In the genomic region with DNA sequence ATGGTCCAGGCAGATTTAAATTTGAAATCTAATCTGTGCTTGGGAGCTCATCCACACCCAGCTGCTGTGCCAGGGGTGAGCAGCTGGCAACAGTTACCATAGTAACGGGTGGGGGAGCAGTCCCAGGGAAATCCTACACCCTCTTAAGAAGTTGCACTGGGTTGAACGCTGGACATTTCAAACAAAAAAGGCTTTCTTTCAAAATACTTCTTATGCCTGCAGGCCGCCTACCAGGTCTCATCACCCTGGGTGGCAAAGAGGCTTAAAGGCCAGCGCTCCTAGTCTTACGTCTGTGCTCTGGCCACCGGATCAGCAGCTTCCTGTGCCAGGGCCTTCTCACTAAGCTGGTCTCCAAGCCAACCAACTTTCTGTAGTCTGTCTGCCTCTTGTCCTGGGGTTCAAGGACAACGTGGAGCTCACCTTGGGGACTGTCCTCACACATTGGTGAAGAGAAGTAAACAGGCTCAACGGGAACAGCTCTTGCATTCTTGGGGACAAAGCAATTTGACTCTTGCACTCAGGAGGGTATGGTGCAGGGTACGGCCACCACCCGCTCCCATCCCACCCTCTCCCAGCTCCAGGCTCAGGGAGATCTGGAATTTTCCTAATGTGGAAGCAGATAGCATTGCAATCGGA, we compare ENCODE assay signal across 10 mouse cellular contexts. TPM values are rescaled to one million over a fixed set of nuclear protein-coding genes. Genes with fewer than 3 reads are reported as not detected.
A peak's percentile ranks its signal among the peaks of the same experiment; 100 is the strongest.
DNase-seq lines count a peak whose midpoint lies in the region; ATAC-seq and TF ChIP-seq lines count a peak whose summit lies in the region.
"Had no signal": no experiment of that assay in that cellular context is flagged by ENCODE, and none has a peak within 500 bp of the region (broad histone marks: within the 10 kb centered on the region; RNA-seq: fewer than 3 reads in every experiment).

No protein-coding gene starts in this region.

- no peaks in the 10 kb centered on the region for H3K9me3 ChIP-seq in hindbrain, embryonic 10.5 days
- H3K9me3 ChIP-seq in hindbrain, embryonic 14.5 days (ENCODE audit: control insufficient read depth, low read length): no peaks in the 10 kb centered on the region
- no peaks in the 10 kb centered on the region for H3K9me3 ChIP-seq in hindbrain, embryonic 12.5 days (replicated peaks)
- H3K9me3 ChIP-seq in midbrain, postnatal 0 days (ENCODE audit: low read length): no peaks in the 10 kb centered on the region
- H3K9me3 ChIP-seq: lung, embryonic 15.5 days had no signal

- no peak; the same call in 1 of the 2 replicates for ATAC-seq in hindbrain, embryonic 14.5 days (ENCODE audit: low FRiP score)
- ATAC-seq in hindbrain, embryonic 12.5 days (ENCODE audit: low FRiP score): peak; percentile 66; the same call in 1 of the 2 replicates
- ATAC-seq in midbrain, postnatal 0 days (ENCODE audit: low FRiP score): no peak
- no peak for ATAC-seq in erythroblast, adult 5-6 weeks (replicated peaks; ENCODE audit: low FRiP score, poor library complexity, severe bottlenecking)

- H3K4me3 ChIP-seq in hindbrain, embryonic 10.5 days: 0 out of 2 replicates have a peak overlapping the region, but pooled peaks have one; percentile 11
- no peak overlapping the region for H3K4me3 ChIP-seq in hindbrain, embryonic 14.5 days (replicated peaks; ENCODE audit: low read length)
- no peak overlapping the region for H3K4me3 ChIP-seq in hindbrain, embryonic 12.5 days
- no peak overlapping the region for H3K4me3 ChIP-seq in midbrain, postnatal 0 days (ENCODE audit: low read depth, low read length)
- H3K4me3 ChIP-seq: lung, embryonic 15.5 days had no signal

- no peak overlapping the region for H3K9ac ChIP-seq in hindbrain, embryonic 14.5 days
- no peak overlapping the region for H3K9ac ChIP-seq in hindbrain, embryonic 12.5 days
- H3K9ac ChIP-seq in midbrain, postnatal 0 days (replicated peaks; ENCODE audit: low read length, poor library complexity, severe bottlenecking): no peak overlapping the region
- H3K9ac ChIP-seq: lung, embryonic 15.5 days had no signal

- H3K4me1 ChIP-seq in hindbrain, embryonic 10.5 days (replicated peaks): peaks cover 56% of the 10 kb centered on the region
- H3K4me1 ChIP-seq in hindbrain, embryonic 14.5 days (replicated peaks; ENCODE audit: control insufficient read depth, insufficient read depth, low read length): peaks cover 16% of the 10 kb centered on the region
- H3K4me1 ChIP-seq in hindbrain, embryonic 12.5 days: peaks cover 41% of the 10 kb centered on the region
- peaks cover 16% of the 10 kb centered on the region for H3K4me1 ChIP-seq in midbrain, postnatal 0 days (ENCODE audit: insufficient read depth, low read length)

- no peaks in the 10 kb centered on the region for H3K27me3 ChIP-seq in hindbrain, embryonic 10.5 days (ENCODE audit: insufficient read depth, poor library complexity, severe bottlenecking)
- no peaks in the 10 kb centered on the region for H3K27me3 ChIP-seq in hindbrain, embryonic 14.5 days (ENCODE audit: control insufficient read depth, insufficient read depth, low read length)
- H3K27me3 ChIP-seq in hindbrain, embryonic 12.5 days: no peaks in the 10 kb centered on the region
- no peaks in the 10 kb centered on the region for H3K27me3 ChIP-seq in midbrain, postnatal 0 days (ENCODE audit: insufficient read depth, low read length)
- H3K27me3 ChIP-seq: lung, embryonic 15.5 days had no signal

- WGBS in hindbrain, embryonic 10.5 days: 42% methylated on average over 11 of the region's 11 CpGs
- 53% methylated on average over 11 of the region's 11 CpGs for WGBS in hindbrain, embryonic 14.5 days
- 44% methylated on average over 11 of the region's 11 CpGs for WGBS in hindbrain, embryonic 12.5 days
- 34% methylated on average over 11 of the region's 11 CpGs for WGBS in midbrain, postnatal 0 days

- H3K27ac ChIP-seq in hindbrain, embryonic 10.5 days: peak overlapping the region; percentile 80
- no peak overlapping the region; the same call in 1 of the 2 replicates for H3K27ac ChIP-seq in hindbrain, embryonic 14.5 days
- H3K27ac ChIP-seq in hindbrain, embryonic 12.5 days: peak overlapping the region; percentile 67
- peak overlapping the region; percentile 47; the same call in 1 of the 2 replicates for H3K27ac ChIP-seq in midbrain, postnatal 0 days (ENCODE audit: low read depth, low read length)
- H3K27ac ChIP-seq: lung, embryonic 15.5 days had no signal

- DNase-seq in hindbrain, embryonic 10.5 days (ENCODE audit: low spot score): peak; percentile 58
- no peak for DNase-seq in hindbrain, embryonic 14.5 days (ENCODE audit: low spot score)
- peak; percentile 71 for DNase-seq in embryo, embryonic 10.5 days (ENCODE audit: low spot score)
- DNase-seq in midbrain, postnatal 0 days (ENCODE audit: low spot score): peak; percentile 30
- no peak for DNase-seq in right cerebral cortex, adult 18-20 months
- DNase-seq in left cerebral cortex, adult 11 months (ENCODE audit: low spot score): no peak
- DNase-seq: right cerebral cortex, postnatal 25 days had no signal

- H3K4me2 ChIP-seq in hindbrain, embryonic 14.5 days (replicated peaks): no peak overlapping the region
- H3K4me2 ChIP-seq in hindbrain, embryonic 12.5 days (replicated peaks): no peak overlapping the region
- H3K4me2 ChIP-seq in midbrain, postnatal 0 days (ENCODE audit: low read depth, low read length, poor library complexity, severe bottlenecking): no peak overlapping the region
- H3K4me2 ChIP-seq: lung, embryonic 15.5 days had no signal

- no peak for TF ChIP-seq CTCF in midbrain, postnatal 0 days (IDR thresholded peaks at IDR 0.05)

- no peaks in the 10 kb centered on the region for H3K36me3 ChIP-seq in hindbrain, embryonic 10.5 days
- H3K36me3 ChIP-seq in hindbrain, embryonic 14.5 days (replicated peaks; ENCODE audit: control insufficient read depth, insufficient read depth): no peaks in the 10 kb centered on the region
- H3K36me3 ChIP-seq in hindbrain, embryonic 12.5 days: no peaks in the 10 kb centered on the region
- no peaks in the 10 kb centered on the region for H3K36me3 ChIP-seq in midbrain, postnatal 0 days (ENCODE audit: insufficient read depth, low read length)
- H3K36me3 ChIP-seq: lung, embryonic 15.5 days had no signal

RNA-seq across cellular contexts. Expression of a gene that starts 35.0 kb away (rescaled TPM):
- polyA plus RNA-seq in hindbrain, embryonic 10.5 days (2016; fragmentation: Nextera tagmentation; extraction: Ambion mirVana): 25.6 and 31.3 TPM in 2 replicates
- 24.4 and 25.7 TPM in 2 replicates for polyA plus RNA-seq in hindbrain, embryonic 14.5 days (2014; fragmentation: Nextera tagmentation; extraction: Ambion mirVana)
- 34.3 and 35.2 TPM in 2 replicates for polyA plus RNA-seq in hindbrain, embryonic 12.5 days (2016; fragmentation: Nextera tagmentation; extraction: Ambion mirVana)
- total RNA-seq in midbrain, postnatal 0 days (2014; rRNA removed): 33.2 and 34.2 TPM in 2 replicates
- 14.7 and 16.8 TPM in 2 replicates for polyA plus RNA-seq in midbrain, postnatal 0 days (2015; fragmentation: Nextera tagmentation; extraction: Ambion mirVana)
- 5.4 and 10.2 TPM in 2 replicates for total RNA-seq in erythroblast, adult 5-6 weeks (2015; ENCODE audit: low replicate concordance)
- 2.8 and 4.6 TPM in 2 replicates for total RNA-seq in erythroblast, adult 5-6 weeks (2017; ENCODE audit: low replicate concordance)

Comparison
In these comparisons a context has a peak if more than half of its experiments do, and no peak if none do; other contexts are left out.
1. DNase-seq: peak in hindbrain, embryonic 10.5 days (single experiment), embryo, embryonic 10.5 days (single experiment) and midbrain, postnatal 0 days (single experiment); none in hindbrain, embryonic 14.5 days (single experiment), right cerebral cortex, adult 18-20 months (single experiment) and left cerebral cortex, adult 11 months (single experiment).